In genomic region chr5:86065876-86066550, GRCm38 (mm10) we compare ENCODE assay signal across 8 mouse cellular contexts. TPM values are rescaled to one million over a fixed set of nuclear protein-coding genes. Genes with fewer than 3 reads are reported as not detected.
DNase-seq lines count a peak whose midpoint lies in the region; ATAC-seq and TF ChIP-seq lines count a peak whose summit lies in the region.

No protein-coding gene starts in this region.

- H3K27me3 ChIP-seq in heart, embryonic 12.5 days (replicated peaks) = no peaks in the 10 kb centered on the region
- no peaks in the 10 kb centered on the region for H3K27me3 ChIP-seq in forebrain, embryonic 15.5 days
- H3K27me3 ChIP-seq in liver, embryonic 13.5 days = no peaks in the 10 kb centered on the region

- H3K9me3 ChIP-seq in heart, embryonic 12.5 days (replicated peaks) = no peaks in the 10 kb centered on the region
- no peaks in the 10 kb centered on the region for H3K9me3 ChIP-seq in ES-E14 (ENCODE audit: control insufficient read depth, insufficient read depth, low read depth, low read length)
- no peaks in the 10 kb centered on the region for H3K9me3 ChIP-seq in forebrain, embryonic 15.5 days
- H3K9me3 ChIP-seq in liver, embryonic 13.5 days (replicated peaks) = no peaks in the 10 kb centered on the region

- H3K27ac ChIP-seq in heart, embryonic 12.5 days (ENCODE audit: poor library complexity, severe bottlenecking) = peak overlapping the region; percentile 77
- no peak overlapping the region for H3K27ac ChIP-seq in ES-E14 (ENCODE audit: insufficient read depth, low read depth, low read length, poor library complexity, severe bottlenecking)
- H3K27ac ChIP-seq in forebrain, embryonic 15.5 days (replicated peaks) = peak overlapping the region; percentile 92
- peak overlapping the region; percentile 67 for H3K27ac ChIP-seq in liver, embryonic 13.5 days

- in situ Hi-C loops in ES-E14 (cut with MboI; ENCODE audit: low sequenced_read_pairs in 2 of 2, unreplicated experiment in 2 of 2) = no loop called here

- H3K4me3 ChIP-seq in heart, embryonic 12.5 days = peak overlapping the region; percentile 75
- peak overlapping the region; percentile 66 to 80 for H3K4me3 ChIP-seq in ES-E14 (ENCODE audit: insufficient read depth in 1 of 2, low read depth in 1 of 2, low read length in 2 of 2, poor library complexity in 1 of 2, severe bottlenecking in 1 of 2)
- peak overlapping the region; percentile 92 for H3K4me3 ChIP-seq in forebrain, embryonic 15.5 days
- H3K4me3 ChIP-seq in liver, embryonic 13.5 days (replicated peaks) = peak overlapping the region; percentile 61

- peaks cover 12% of the 10 kb centered on the region for H3K4me1 ChIP-seq in heart, embryonic 12.5 days (replicated peaks)
- H3K4me1 ChIP-seq in ES-E14 (ENCODE audit: control insufficient read depth in 2 of 2, insufficient read depth in 2 of 2, low read length in 2 of 2, poor library complexity in 1 of 2) = peaks cover 3 to 5% of the 10 kb centered on the region in 2 experiments; a peak in 3 of 4 replicates
- peaks cover 16% of the 10 kb centered on the region for H3K4me1 ChIP-seq in forebrain, embryonic 15.5 days
- H3K4me1 ChIP-seq in liver, embryonic 13.5 days (replicated peaks) = peaks cover 42% of the 10 kb centered on the region

- WGBS in heart, embryonic 12.5 days = under 1% methylated on average over 17 of the region's 17 CpGs
- WGBS in forebrain, embryonic 15.5 days = under 1% methylated on average over 17 of the region's 17 CpGs
- under 1% methylated on average over 17 of the region's 17 CpGs for WGBS in liver, embryonic 13.5 days (ENCODE audit: insufficient replicate concordance)

- peak overlapping the region; percentile 73 for H3K4me2 ChIP-seq in heart, embryonic 12.5 days
- H3K4me2 ChIP-seq in forebrain, embryonic 15.5 days (replicated peaks) = peak overlapping the region; percentile 53
- H3K4me2 ChIP-seq in liver, embryonic 13.5 days = peak overlapping the region; percentile 81

- peak; percentile 58 for ATAC-seq in heart, embryonic 12.5 days (ENCODE audit: insufficient number of reproducible peaks, low FRiP score)
- ATAC-seq in forebrain, embryonic 15.5 days (replicated peaks) = peak; percentile 81
- peak; percentile 50 for ATAC-seq in liver, embryonic 13.5 days (ENCODE audit: low read depth)

- no peak for DNase-seq in heart, postnatal 25 days (ENCODE audit: low spot score)
- DNase-seq in ES-E14 (ENCODE audit: low read depth, low spot score) = no peak
- no peak for DNase-seq in liver, embryonic 13.5 days
- peak; percentile 8 for DNase-seq in telencephalon, adult 2 months (ENCODE audit: low read depth, low spot score)
- no peak for DNase-seq in adrenal gland, postnatal 10 days
- no peak for DNase-seq in B cell, adult 2 months

- intact Hi-C loops in heart, postnatal 25 days (cut with DNase I) = loop anchor here (5.0 to 10.0 kb wide), 4 partner anchors 51 to 739 kb away; partner anchors contain the start of genes Uba6 and Ythdc1

- H3K36me3 ChIP-seq in heart, embryonic 12.5 days = no peaks in the 10 kb centered on the region
- no peaks in the 10 kb centered on the region for H3K36me3 ChIP-seq in ES-E14 (ENCODE audit: control insufficient read depth, insufficient read depth, low read length, poor library complexity, severe bottlenecking)
- H3K36me3 ChIP-seq in forebrain, embryonic 15.5 days = no peaks in the 10 kb centered on the region
- H3K36me3 ChIP-seq in liver, embryonic 13.5 days = no peaks in the 10 kb centered on the region

- 0 out of 2 replicates have a peak overlapping the region, but pooled peaks have one; percentile 28 for H3K9ac ChIP-seq in heart, embryonic 12.5 days
- peak overlapping the region; percentile 70 for H3K9ac ChIP-seq in ES-E14 (ENCODE audit: insufficient read depth, low read depth, low read length, poor library complexity, severe bottlenecking)
- peak overlapping the region; percentile 35; the same call in 1 of the 2 replicates for H3K9ac ChIP-seq in forebrain, embryonic 15.5 days (replicated peaks)
- H3K9ac ChIP-seq in liver, embryonic 13.5 days = peak overlapping the region; percentile 69

TF ChIP-seq in ES-E14, 5 proteins besides CTCF, POLR2A, EP300 and RAD21:
- TF ChIP-seq HCFC1 (IDR thresholded peaks at IDR 0.05; ENCODE audit: borderline replicate concordance, insufficient read depth, low read length) (no peak), CHD2 (IDR thresholded peaks at IDR 0.05; ENCODE audit: low read depth, low read length) (no peak), ZNF384 (IDR thresholded peaks at IDR 0.05; ENCODE audit: low read depth, low read length) (no peak), MAFK (IDR thresholded peaks at IDR 0.05; ENCODE audit: insufficient read depth, low read depth, low read length) (no peak), ZC3H11A (IDR thresholded peaks at IDR 0.05; ENCODE audit: borderline replicate concordance, low read depth, low read length) (no peak)
TF ChIP-seq in ES-E14: peak in this region for 0.

RNA-seq across cellular contexts. Expression of gene Cenpc1, which starts 0.6 kb away (rescaled TPM):
- polyA plus RNA-seq in heart, embryonic 12.5 days (2016; fragmentation: Nextera tagmentation; extraction: Ambion mirVana) = 29.1 and 31.0 TPM in 2 replicates
- 1 to 10 TPM; 5.2 to 5.4 TPM for total RNA-seq in heart, postnatal 25 days (2021)
- 21.7 and 21.8 TPM in 2 replicates for total RNA-seq in ES-E14 (2012; rRNA removed)
- polyA plus RNA-seq in forebrain, embryonic 15.5 days (2015; fragmentation: Nextera tagmentation; extraction: Ambion mirVana) = 44.7 and 46.8 TPM in 2 replicates
- polyA plus RNA-seq in liver, embryonic 13.5 days (2015; fragmentation: Nextera tagmentation; extraction: Ambion mirVana) = 16.0 and 19.6 TPM in 2 replicates
- total RNA-seq in adrenal gland, postnatal 10 days (2021) = 10 to 100 TPM; 13.5 to 18.4 TPM

RNA-seq across cellular contexts. Expression of gene Stap1, which starts 5.5 kb away (rescaled TPM):
- 0.11 TPM in 1 of 2 replicates, not detected in the other for polyA plus RNA-seq in heart, embryonic 12.5 days (2016; fragmentation: Nextera tagmentation; extraction: Ambion mirVana)
- under 1 TPM; 0.16 to 0.31 TPM for total RNA-seq in heart, postnatal 25 days (2021)
- total RNA-seq in ES-E14 (2012; rRNA removed) = 0.09 and 0.11 TPM in 2 replicates
- polyA plus RNA-seq in forebrain, embryonic 15.5 days (2015; fragmentation: Nextera tagmentation; extraction: Ambion mirVana) = 0.25 and 0.38 TPM in 2 replicates
- polyA plus RNA-seq in liver, embryonic 13.5 days (2015; fragmentation: Nextera tagmentation; extraction: Ambion mirVana) = 2.4 and 2.8 TPM in 2 replicates
- 1 to 10 TPM; 1.2 to 1.5 TPM for total RNA-seq in adrenal gland, postnatal 10 days (2021)
